ENCODE assay signal across 9 mouse cellular contexts in the genomic region with DNA sequence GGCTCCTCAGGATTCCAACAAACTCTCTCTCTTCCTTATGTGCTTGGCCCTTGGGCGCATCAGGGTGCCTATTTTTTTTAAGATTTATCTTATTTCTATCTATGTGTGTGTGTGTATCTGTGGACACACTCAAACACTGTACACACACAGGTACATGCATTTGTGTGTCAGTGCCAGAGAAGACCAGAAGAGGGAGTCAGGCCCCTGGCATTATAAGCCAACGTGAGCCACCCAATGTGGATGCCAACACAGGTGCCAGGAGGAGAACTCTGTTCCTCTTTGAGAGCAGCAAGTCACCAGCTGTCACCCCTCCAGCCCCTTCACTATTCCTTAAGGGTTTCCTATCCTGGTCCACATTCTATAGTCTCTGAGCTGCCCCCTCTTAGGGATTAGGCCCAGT. TPM values are rescaled to one million over a fixed set of nuclear protein-coding genes. Genes with fewer than 3 reads are reported as not detected.
DNase-seq lines count a peak whose midpoint lies in the region; ATAC-seq and TF ChIP-seq lines count a peak whose summit lies in the region.
"Had no signal": no experiment of that assay in that cellular context is flagged by ENCODE, and none has a peak within 500 bp of the region (broad histone marks: within the 10 kb centered on the region; RNA-seq: fewer than 3 reads in every experiment).

No protein-coding gene starts in this region.

- H3K4me2 ChIP-seq in forebrain, embryonic 11.5 days (ENCODE audit: low read depth, low read length, severe bottlenecking) = no peak overlapping the region
- H3K4me2 ChIP-seq: hindbrain, embryonic 15.5 days had no signal

- no peaks in the 10 kb centered on the region for H3K4me1 ChIP-seq in forebrain, embryonic 11.5 days (replicated peaks; ENCODE audit: control insufficient read depth, insufficient read depth, low read length)

- intact Hi-C loops in gastrocnemius, adult 2 months (cut with DNase I) = loop anchor here (1.0 to 10.0 kb wide), 4 partner anchors 20 to 143 kb away; partner anchors contain the start of gene Rassf5

- peak; percentile 58 for ATAC-seq in CD4-positive, CD25-positive, alpha-beta regulatory T cell, adult 4 months
- peak; percentile 63 for ATAC-seq in granulocyte monocyte progenitor cell, adult 5-6 weeks (replicated peaks; ENCODE audit: poor library complexity, severe bottlenecking)
- ATAC-seq in megakaryocyte progenitor cell, adult 5-6 weeks (replicated peaks; ENCODE audit: poor library complexity) = peak; percentile 78
- no peak for ATAC-seq in forebrain, embryonic 11.5 days (replicated peaks; ENCODE audit: low FRiP score)

- no peaks in the 10 kb centered on the region for H3K27me3 ChIP-seq in forebrain, embryonic 11.5 days (ENCODE audit: control insufficient read depth, insufficient read depth, low read length)
- H3K27me3 ChIP-seq: hindbrain, embryonic 15.5 days had no signal

- H3K9ac ChIP-seq in forebrain, embryonic 11.5 days (ENCODE audit: low read length) = no peak overlapping the region
- H3K9ac ChIP-seq: hindbrain, embryonic 15.5 days had no signal

- no peaks in the 10 kb centered on the region for H3K36me3 ChIP-seq in forebrain, embryonic 11.5 days (ENCODE audit: control insufficient read depth, insufficient read depth, low read length)
- H3K36me3 ChIP-seq: hindbrain, embryonic 15.5 days had no signal

- TF ChIP-seq CTCF in gastrocnemius, adult 2 months (IDR thresholded peaks at IDR 0.05) = peak; percentile 37

- DNase-seq in gastrocnemius, adult 2 months = no peak
- no peak for DNase-seq in gastrocnemius, postnatal 10 days
- DNase-seq in layer of hippocampus, adult 11-12 months (ENCODE audit: low spot score) = no peak
- no peak for DNase-seq in layer of hippocampus, adult 8-10 months (ENCODE audit: low spot score in 2 of 2)
- DNase-seq in forebrain, embryonic 11.5 days (ENCODE audit: low spot score) = no peak

- H3K9me3 ChIP-seq in forebrain, embryonic 11.5 days (ENCODE audit: control insufficient read depth, low read length) = no peaks in the 10 kb centered on the region
- H3K9me3 ChIP-seq: hindbrain, embryonic 15.5 days had no signal

- H3K27ac ChIP-seq in gastrocnemius, adult 2 months = no peak overlapping the region
- no peak overlapping the region for H3K27ac ChIP-seq in forebrain, embryonic 11.5 days (ENCODE audit: low read depth, low read length)
- H3K27ac ChIP-seq: hindbrain, embryonic 15.5 days had no signal

- 73% methylated on average over 2 of the region's 2 CpGs for WGBS in forebrain, embryonic 11.5 days

- H3K4me3 ChIP-seq in gastrocnemius, adult 2 months = no peak overlapping the region
- H3K4me3 ChIP-seq in forebrain, embryonic 11.5 days (ENCODE audit: low read depth, low read length) = no peak overlapping the region
- H3K4me3 ChIP-seq: hindbrain, embryonic 15.5 days had no signal

RNA-seq across cellular contexts. Expression of gene Dyrk3, which starts 19.1 kb away (rescaled TPM):
- not detected for total RNA-seq in gastrocnemius, adult 2 months (2021)
- total RNA-seq in gastrocnemius, postnatal 10 days (2021) = under 1 TPM; 0.12 to 0.14 TPM
- polyA plus RNA-seq in CD4-positive, CD25-positive, alpha-beta regulatory T cell, adult 4 months (2017; shearing (Covaris generic)) = under 1 TPM in 1 of 2 experiments, not detected in 1; 0.19 TPM
- total RNA-seq in granulocyte monocyte progenitor cell, adult 5-6 weeks (2014; fragmentation: Nextera tagmentation) = 6.1 and 6.2 TPM in 2 replicates
- 4.1 and 6.3 TPM in 2 replicates for total RNA-seq in granulocyte monocyte progenitor cell, adult 5-6 weeks (2017)
- total RNA-seq in megakaryocyte progenitor cell, adult 5-6 weeks (2015) = 6.4 and 7.9 TPM in 2 replicates
- total RNA-seq in megakaryocyte progenitor cell, adult 5-6 weeks (2017) = 4.0 and 5.7 TPM in 2 replicates
- total RNA-seq in layer of hippocampus, adult 8-10 months (2022) = 10 to 100 TPM; 13.5 to 17.6 (median 14.6) TPM
- polyA plus RNA-seq in forebrain, embryonic 11.5 days (2014; fragmentation: Nextera tagmentation; extraction: Ambion mirVana) = 17.1 and 20.8 TPM in 2 replicates

RNA-seq across cellular contexts. Expression of gene Mapkapk2, which starts 21.4 kb away (rescaled TPM):
- 100 to 1,000 TPM; 203 to 251 TPM for total RNA-seq in gastrocnemius, adult 2 months (2021)
- total RNA-seq in gastrocnemius, postnatal 10 days (2021) = 100 to 1,000 TPM; 171 to 177 TPM
- polyA plus RNA-seq in CD4-positive, CD25-positive, alpha-beta regulatory T cell, adult 4 months (2017; shearing (Covaris generic)) = 10 to 100 TPM in 1 of 2 experiments, 1 to 10 TPM in 1; 5.6 to 10.9 TPM
- 212 and 254 TPM in 2 replicates for total RNA-seq in granulocyte monocyte progenitor cell, adult 5-6 weeks (2014; fragmentation: Nextera tagmentation)
- total RNA-seq in granulocyte monocyte progenitor cell, adult 5-6 weeks (2017) = 209 and 233 TPM in 2 replicates
- total RNA-seq in megakaryocyte progenitor cell, adult 5-6 weeks (2015) = 196 and 217 TPM in 2 replicates
- total RNA-seq in megakaryocyte progenitor cell, adult 5-6 weeks (2017) = 196 and 233 TPM in 2 replicates
- total RNA-seq in layer of hippocampus, adult 8-10 months (2022) = 10 to 100 TPM; 27.7 to 42.7 (median 35.3) TPM
- 52.3 and 57.8 TPM in 2 replicates for polyA plus RNA-seq in forebrain, embryonic 11.5 days (2014; fragmentation: Nextera tagmentation; extraction: Ambion mirVana)

RNA-seq across cellular contexts. Expression of gene Eif2d, which starts 34.0 kb away (rescaled TPM):
- total RNA-seq in gastrocnemius, adult 2 months (2021) = 10 to 100 TPM; 26.2 to 29.2 TPM
- 10 to 100 TPM; 24.4 to 26.4 TPM for total RNA-seq in gastrocnemius, postnatal 10 days (2021)
- polyA plus RNA-seq in CD4-positive, CD25-positive, alpha-beta regulatory T cell, adult 4 months (2017; shearing (Covaris generic)) = 10 to 100 TPM; 52.0 to 75.1 TPM
- 43.3 and 44.9 TPM in 2 replicates for total RNA-seq in granulocyte monocyte progenitor cell, adult 5-6 weeks (2014; fragmentation: Nextera tagmentation)
- total RNA-seq in granulocyte monocyte progenitor cell, adult 5-6 weeks (2017) = 17.1 and 25.6 TPM in 2 replicates
- total RNA-seq in megakaryocyte progenitor cell, adult 5-6 weeks (2015) = 36.9 and 37.6 TPM in 2 replicates
- 29.7 and 34.0 TPM in 2 replicates for total RNA-seq in megakaryocyte progenitor cell, adult 5-6 weeks (2017)
- total RNA-seq in layer of hippocampus, adult 8-10 months (2022) = 10 to 100 TPM; 40.0 to 50.0 (median 46.8) TPM
- polyA plus RNA-seq in forebrain, embryonic 11.5 days (2014; fragmentation: Nextera tagmentation; extraction: Ambion mirVana) = 61.8 and 68.5 TPM in 2 replicates

Comparison
In these comparisons a context has a peak if more than half of its experiments do, and no peak if none do; other contexts are left out.
1. RNA of gene Dyrk3, which starts 19.1 kb away (total RNA-seq): 13.5 to 17.6 TPM in layer of hippocampus, adult 8-10 months, 4.0 to 7.9 TPM in megakaryocyte progenitor cell, adult 5-6 weeks and 4.1 to 6.3 TPM in granulocyte monocyte progenitor cell, adult 5-6 weeks; 0.12 to 0.14 TPM in gastrocnemius, postnatal 10 days and not detected in gastrocnemius, adult 2 months; every median in the first group is over 4 times any median in the second.